Mouse (Mus musculus) stomach, postnatal 0 days (tissue): ENCODE measurements around the gene Elmo1.

Experiments
- CTCF ChIP-seq: IDR thresholded peaks from 2 replicates; pipeline ENCODE4 v1.5.1; 2016; ENCODE audit warnings: antibody characterized with exemption, low read depth, mild to moderate bottlenecking, moderate library complexity
- EP300 ChIP-seq: optimal IDR thresholded peaks from 2 replicates; pipeline ENCODE3; 2016; ENCODE audit warnings: antibody characterized with exemption

DNA sequence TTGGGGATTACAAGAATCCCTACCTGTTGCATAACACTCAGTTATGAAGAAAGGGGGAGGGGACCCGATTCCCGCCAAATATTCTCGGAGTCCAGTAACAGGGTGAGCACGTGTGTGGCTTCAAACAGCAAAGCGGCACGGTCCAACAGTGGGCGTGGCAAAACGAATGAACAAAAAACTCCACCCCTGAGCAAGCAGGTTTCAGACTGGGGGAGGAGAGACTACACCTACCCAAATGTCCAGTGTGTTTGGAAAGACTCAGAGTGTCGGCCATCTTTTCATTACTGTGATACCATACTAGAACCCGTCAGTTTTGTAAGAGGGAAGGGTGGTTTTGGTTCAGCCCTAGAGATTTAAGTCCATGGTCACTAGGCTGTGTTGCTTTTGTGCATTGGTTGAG, 35.4 kb downstream of the Elmo1 start:
- no peak for TF ChIP-seq CTCF
- no peak for TF ChIP-seq EP300
